Mouse (Mus musculus) liver, embryonic 14.5 days (tissue): ENCODE data around the gene Fam219a. TPM values are rescaled to one million over a fixed set of nuclear protein-coding genes. Genes with fewer than 3 reads are reported as not detected.
A peak's percentile ranks its signal among the peaks of the same experiment; 100 is the strongest.

ENCODE experiments used
- ATAC-seq: fragments of 200-750 bp; cut with Nextera tagmentation; 2 replicates; pipeline ENCODE4 v1.8.0; 2017; ENCODE audit warnings: moderate number of reproducible peaks, mild to moderate bottlenecking, moderate library complexity; ENCODE audit not compliant: insufficient read depth
- DNase-seq, 3 experiments: peaks; one replicate each; pipeline ENCODE4 v3.0.0-alpha.2; 2012 to 2013; ENCODE audit warnings: low read depth in 3 of 3, low spot score in 3 of 3
- H3K27ac ChIP-seq: fragments of 300-500 bp; sonication (generic); 2 replicates; pipeline ENCODE4 v1.5.1; 2014; ENCODE audit warnings: moderate library complexity, mild to moderate bottlenecking, control low read depth, inconsistent platforms
- H3K27me3 ChIP-seq: fragments of 300-500 bp; sonication (generic); 2 replicates; pipeline ENCODE4 v1.6.1; 2014; ENCODE audit warnings: mild to moderate bottlenecking, low read length, moderate library complexity; ENCODE audit not compliant: control insufficient read depth, insufficient read depth
- H3K36me3 ChIP-seq: fragments of 300-500 bp; sonication (generic); replicated peaks from 2 replicates; pipeline ENCODE4 v1.6.1; 2014; ENCODE audit warnings: low read depth; ENCODE audit not compliant: control insufficient read depth, insufficient read depth
- H3K4me1 ChIP-seq, 2 experiments: fragments of 200-500 bp in 1 of 2; fragments of 300-500 bp in 1 of 2; sonication (generic) in 1 of 2; replicated peaks; 2 replicates each; pipeline ENCODE4 v1.6.1; 2012 to 2014; ENCODE audit warnings: antibody characterized with exemption in 1 of 2, inconsistent platforms in 1 of 2, low read length in 1 of 2; ENCODE audit not compliant: control insufficient read depth in 2 of 2, insufficient read depth in 2 of 2
- H3K4me2 ChIP-seq: fragments of 300-500 bp; sonication (generic); 2 replicates; pipeline ENCODE4 v1.6.1; 2014; ENCODE audit warnings: low read depth, mild to moderate bottlenecking, control low read depth, moderate library complexity
- H3K4me3 ChIP-seq, 2 experiments: fragments of 200-500 bp in 1 of 2; fragments of 300-500 bp in 1 of 2; sonication (generic) in 1 of 2; 2 replicates each; pipeline ENCODE4 v1.5.1; 2012 to 2014; ENCODE audit warnings: low read depth in 2 of 2, low read length in 2 of 2, mild to moderate bottlenecking in 2 of 2, control low read depth in 1 of 2, inconsistent platforms in 1 of 2, moderate library complexity in 1 of 2; ENCODE audit not compliant: insufficient read depth in 1 of 2
- H3K9ac ChIP-seq: fragments of 300-500 bp; sonication (generic); replicated peaks from 2 replicates; pipeline ENCODE4 v1.6.1; 2014; ENCODE audit warnings: mild to moderate bottlenecking, control low read depth, moderate library complexity
- H3K9me3 ChIP-seq: fragments of 300-500 bp; sonication (generic); 2 replicates; pipeline ENCODE4 v1.6.1; 2016; ENCODE audit warnings: low read length, mixed read lengths; ENCODE audit not compliant: control insufficient read depth
- CTCF ChIP-seq: IDR thresholded peaks from 2 replicates; pipeline ENCODE4 v1.5.1; 2016; ENCODE audit warnings: antibody characterized with exemption, low read depth, control low read depth
- EP300 ChIP-seq: IDR thresholded peaks from 2 replicates; pipeline ENCODE4 v1.6.1; 2016; ENCODE audit warnings: antibody characterized with exemption, low read depth
- WGBS: fragments of 180-500 bp; shearing (Covaris S2); extraction: QIAGEN DNeasy Blood & Tissue Kit; methylation state at CpG from one replicate; pipeline ENCODE4 v1.1.7; 2014; ENCODE audit not compliant: insufficient replicate concordance; 5-methylcytosine and 5-hydroxymethylcytosine counted together
- polyA plus RNA-seq, 2 experiments: library from polyadenylated mRNA; depleted of rRNA in 1 of 2; stranded (reverse) in 1 of 2; unstranded in 1 of 2; fragments of >200 nt; fragmentation: Nextera tagmentation in 1 of 2; extraction: Ambion mirVana in 1 of 2; gene quantifications; 2 replicates each; pipeline versions ENCODE4 v1.2.1 to v1.2.3; 2012 to 2014

The Fam219a gene
- polyA plus RNA-seq, 2 experiments: 0.38 to 1.8 TPM

- Histone ChIP-seq H3K4me1 (peaks cover 0 to 13% of the 10 kb centered on the region in 2 experiments; a peak in 3 of 4 replicates), H3K27ac (no peak overlapping the region), H3K36me3 (no peaks in the 10 kb centered on the region), H3K4me3 (no peak overlapping the region), H3K9ac (no peak overlapping the region), H3K27me3 (peaks cover 64% of the 10 kb centered on the region), H3K4me2 (peak overlapping the region; percentile 23), H3K9me3 (no peaks in the 10 kb centered on the region)
- WGBS: 7% methylated on average over 72 of the region's 72 CpGs
- DNase-seq: no peak
- TF ChIP-seq EP300 (no peak), CTCF (no peak)
- no peak for ATAC-seq
Observed at GRCm38 (mm10) chr4:41497995-41498845, 71.1 kb downstream of the Fam219a start.

GRCm38 (mm10) chr4:41497579-41497978 is 71.8 kb downstream of the Fam219a start:
- H3K27ac ChIP-seq: no peak overlapping the region
- H3K36me3 ChIP-seq: no peaks in the 10 kb centered on the region
- H3K27me3 ChIP-seq: peaks cover 64% of the 10 kb centered on the region
- no peak for TF ChIP-seq EP300
- peak; percentile 53 for TF ChIP-seq CTCF
- no peaks in the 10 kb centered on the region for H3K9me3 ChIP-seq
- ATAC-seq (no peak), DNase-seq (no peak)
- WGBS: 2% methylated on average over 34 of the region's 34 CpGs
- H3K4me1 ChIP-seq: peaks cover 0 to 16% of the 10 kb centered on the region in 2 experiments; a peak in 3 of 4 replicates
- H3K9ac ChIP-seq: no peak overlapping the region
- H3K4me3 ChIP-seq: no peak overlapping the region
- peak overlapping the region; percentile 23 for H3K4me2 ChIP-seq

GRCm38 (mm10) chr4:41497046-41497445 is 72.3 kb downstream of the Fam219a start:
- no peak overlapping the region for H3K27ac ChIP-seq
- no peak overlapping the region for H3K4me3 ChIP-seq
- H3K4me2 ChIP-seq: no peak overlapping the region
- TF ChIP-seq EP300: no peak
- TF ChIP-seq CTCF: no peak
- H3K9me3 ChIP-seq: no peaks in the 10 kb centered on the region
- H3K9ac ChIP-seq: no peak overlapping the region
- 30% methylated on average over 5 of the region's 5 CpGs for WGBS
- peaks cover 0 to 12% of the 10 kb centered on the region in 2 experiments; a peak in 2 of 4 replicates for H3K4me1 ChIP-seq
- H3K36me3 ChIP-seq: no peaks in the 10 kb centered on the region
- H3K27me3 ChIP-seq: peaks cover 60% of the 10 kb centered on the region
- ATAC-seq: no peak
- no peak for DNase-seq

- 74% methylated on average over 11 of the region's 11 CpGs for WGBS
- Histone ChIP-seq H3K9me3 (no peaks in the 10 kb centered on the region), H3K27ac (no peak overlapping the region)
Observed at GRCm38 (mm10) chr4:41495850-41496249, 73.5 kb downstream of the Fam219a start.

GRCm38 (mm10) chr4:41495076-41495475 is 74.3 kb downstream of the Fam219a start:
- H3K9ac ChIP-seq: no peak overlapping the region
- TF ChIP-seq EP300 (no peak), CTCF (no peak)
- H3K36me3 ChIP-seq: no peaks in the 10 kb centered on the region
- WGBS: 51% methylated on average over 4 of the region's 4 CpGs
- H3K27ac ChIP-seq: no peak overlapping the region
- ATAC-seq (no peak), DNase-seq (no peak)
- H3K9me3 ChIP-seq: no peaks in the 10 kb centered on the region
- H3K4me2 ChIP-seq: no peak overlapping the region
- peaks cover 42% of the 10 kb centered on the region for H3K27me3 ChIP-seq
- H3K4me1 ChIP-seq: peaks cover 0 to 12% of the 10 kb centered on the region in 2 experiments; a peak in 2 of 4 replicates
- no peak overlapping the region for H3K4me3 ChIP-seq

More at GRCm38 (mm10) chr4:41495850-41496249, 73.5 kb downstream of the Fam219a start:
- DNase-seq (no peak), ATAC-seq (no peak)
- Histone ChIP-seq H3K9ac (no peak overlapping the region), H3K4me1 (peaks cover 0 to 12% of the 10 kb centered on the region in 2 experiments; a peak in 2 of 4 replicates), H3K4me3 (no peak overlapping the region), H3K27me3 (peaks cover 50% of the 10 kb centered on the region), H3K4me2 (no peak overlapping the region), H3K36me3 (no peaks in the 10 kb centered on the region)
- TF ChIP-seq CTCF: no peak
- TF ChIP-seq EP300: no peak
